Mouse (Mus musculus) heart, adult 2 months (tissue): ENCODE measurements around the gene 1700056E22Rik.

Experiments used
- CTCF ChIP-seq: fragments of 200-600 bp; IDR thresholded peaks from 2 replicates; pipeline ENCODE4 v1.8.1; 2022; ENCODE audit warnings: antibody characterized with exemption, mild to moderate bottlenecking, moderate library complexity
- POLR2A ChIP-seq: fragments of 200-500 bp; IDR thresholded peaks from 2 replicates; pipeline ENCODE4 v1.6.1; 2011; ENCODE audit warnings: mild to moderate bottlenecking, low read depth, low read length, control low read depth; ENCODE audit not compliant: insufficient read depth

- no peak for TF ChIP-seq CTCF
- peak; percentile 93 for TF ChIP-seq POLR2A
Observed at GRCm38 (mm10) chr1:184034011-184034557, at the start of gene 1700056E22Rik.
